Mouse (Mus musculus) midbrain, embryonic 11.5 days (tissue): Measurements from ENCODE around the gene 4930564D02Rik. TPM values are rescaled to one million over a fixed set of nuclear protein-coding genes. Genes with fewer than 3 reads are reported as not detected.

Source experiments
- ATAC-seq: fragments of 200-750 bp; cut with Nextera tagmentation; 2 replicates; pipeline ENCODE4 v1.8.0; 2017; ENCODE audit warnings: moderate TSS enrichment, moderate library complexity; ENCODE audit not compliant: low FRiP score
- DNase-seq: peaks from one replicate; pipeline ENCODE4 v3.0.0; 2015; ENCODE audit warnings: low spot score; ENCODE audit errors: missing footprints
- H3K27ac ChIP-seq: fragments of 300-500 bp; sonication (generic); 2 replicates; pipeline ENCODE4 v1.5.1; 2014; ENCODE audit warnings: low read depth, low read length
- H3K27me3 ChIP-seq: fragments of 300-500 bp; sonication (generic); 2 replicates; pipeline ENCODE4 v1.6.1; 2014; ENCODE audit warnings: mild to moderate bottlenecking, low read length, moderate library complexity, mixed read lengths; ENCODE audit not compliant: control insufficient read depth, insufficient read depth
- H3K36me3 ChIP-seq: fragments of 300-500 bp; sonication (generic); 2 replicates; pipeline ENCODE4 v1.6.1; 2014; ENCODE audit warnings: mild to moderate bottlenecking, low read length, moderate library complexity, mixed read lengths; ENCODE audit not compliant: control insufficient read depth, insufficient read depth
- H3K4me1 ChIP-seq: fragments of 300-500 bp; sonication (generic); 2 replicates; pipeline ENCODE4 v1.6.1; 2014; ENCODE audit warnings: low read length; ENCODE audit not compliant: control insufficient read depth, insufficient read depth
- H3K4me2 ChIP-seq: fragments of 300-500 bp; sonication (generic); 2 replicates; pipeline ENCODE4 v1.6.1; 2014; ENCODE audit warnings: mild to moderate bottlenecking, moderate library complexity
- H3K4me3 ChIP-seq: fragments of 300-500 bp; sonication (generic); 2 replicates; pipeline ENCODE4 v1.5.1; 2014; ENCODE audit warnings: low read depth, low read length
- H3K9ac ChIP-seq: fragments of 300-500 bp; sonication (generic); 2 replicates; pipeline ENCODE4 v1.6.1; 2014; ENCODE audit warnings: low read length
- H3K9me3 ChIP-seq: fragments of 300-500 bp; sonication (generic); 2 replicates; pipeline ENCODE4 v1.6.1; 2016; ENCODE audit warnings: low read length; ENCODE audit not compliant: control insufficient read depth
- WGBS: fragments of 180-500 bp; shearing (Covaris S2); extraction: QIAGEN DNeasy Blood & Tissue Kit; methylation state at CpG from one replicate; pipeline ENCODE4 v1.1.7; 2014; 5-methylcytosine and 5-hydroxymethylcytosine counted together
- polyA plus RNA-seq: library from polyadenylated mRNA; unstranded; fragments of >200 nt; fragmentation: Nextera tagmentation; extraction: Ambion mirVana; gene quantifications from 2 replicates; pipeline ENCODE4 v1.2.1, GENCODE M21; 2014

Gene 4930564D02Rik
- polyA plus RNA-seq, 1 experiment from 2014 or later: not detected

GRCm38 (mm10) chr3:105061991-105062390 is 4.7 kb upstream of the 4930564D02Rik start:
- Histone ChIP-seq H3K9ac (no peak overlapping the region), H3K9me3 (no peaks in the 10 kb centered on the region), H3K4me1 (peaks cover 3% of the 10 kb centered on the region; the same call in 1 of the 2 replicates), H3K36me3 (no peaks in the 10 kb centered on the region), H3K4me3 (no peak overlapping the region), H3K4me2 (no peak overlapping the region), H3K27me3 (no peaks in the 10 kb centered on the region; the same call in 1 of the 2 replicates), H3K27ac (no peak overlapping the region)
- peak; percentile 65 for DNase-seq
- no peak for ATAC-seq
- WGBS: 52% methylated on average over 1 of the region's 1 CpGs

GRCm38 (mm10) chr3:105062676-105063075 is 4.0 kb upstream of the 4930564D02Rik start:
- H3K4me3 ChIP-seq: no peak overlapping the region
- WGBS: 85% methylated on average over 9 of the region's 9 CpGs
- ATAC-seq (no peak), DNase-seq (peak; percentile 56)
- no peak overlapping the region for H3K4me2 ChIP-seq
- peaks cover 3% of the 10 kb centered on the region; the same call in 1 of the 2 replicates for H3K4me1 ChIP-seq
- H3K27me3 ChIP-seq: no peaks in the 10 kb centered on the region; the same call in 1 of the 2 replicates
- no peaks in the 10 kb centered on the region for H3K9me3 ChIP-seq
- no peak overlapping the region for H3K27ac ChIP-seq
- no peaks in the 10 kb centered on the region for H3K36me3 ChIP-seq
- no peak overlapping the region for H3K9ac ChIP-seq

- H3K9ac ChIP-seq: no peak overlapping the region
- H3K36me3 ChIP-seq: no peaks in the 10 kb centered on the region
- H3K4me3 ChIP-seq: no peak overlapping the region
- H3K4me1 ChIP-seq: no peaks in the 10 kb centered on the region
- no peaks in the 10 kb centered on the region for H3K9me3 ChIP-seq
- ATAC-seq: no peak
- WGBS: 76% methylated on average over 8 of the region's 8 CpGs
- no peak overlapping the region for H3K27ac ChIP-seq
- DNase-seq: peak; percentile 78
- no peaks in the 10 kb centered on the region for H3K27me3 ChIP-seq
- no peak overlapping the region for H3K4me2 ChIP-seq
These were observed 3.9 kb downstream of the 4930564D02Rik start for GRCm38 (mm10) chr3:105070553-105070952.

GRCm38 (mm10) chr3:105071251-105071650 is 4.6 kb downstream of the 4930564D02Rik start:
- Histone ChIP-seq H3K9ac (no peak overlapping the region), H3K27ac (no peak overlapping the region), H3K27me3 (no peaks in the 10 kb centered on the region), H3K4me1 (no peaks in the 10 kb centered on the region), H3K4me3 (no peak overlapping the region), H3K4me2 (no peak overlapping the region), H3K9me3 (no peaks in the 10 kb centered on the region), H3K36me3 (no peaks in the 10 kb centered on the region)
- DNase-seq: peak; percentile 41
- 90% methylated on average over 5 of the region's 5 CpGs for WGBS
- no peak for ATAC-seq

- no peaks in the 10 kb centered on the region for H3K4me1 ChIP-seq
- no peak overlapping the region for H3K27ac ChIP-seq
- H3K36me3 ChIP-seq: no peaks in the 10 kb centered on the region
- H3K27me3 ChIP-seq: no peaks in the 10 kb centered on the region
- ATAC-seq (no peak), DNase-seq (peak; percentile 8)
- no peak overlapping the region for H3K9ac ChIP-seq
- H3K4me2 ChIP-seq: no peak overlapping the region
- no peak overlapping the region for H3K4me3 ChIP-seq
- no peaks in the 10 kb centered on the region for H3K9me3 ChIP-seq
- 92% methylated on average over 10 of the region's 10 CpGs for WGBS
These were observed 5.9 kb downstream of the 4930564D02Rik start for GRCm38 (mm10) chr3:105072536-105072935.

GRCm38 (mm10) chr3:105075796-105076195 is 9.2 kb downstream of the 4930564D02Rik start:
- no peaks in the 10 kb centered on the region for H3K27me3 ChIP-seq
- no peak overlapping the region for H3K4me3 ChIP-seq
- no peak overlapping the region for H3K4me2 ChIP-seq

GRCm38 (mm10) chr3:105078231-105078826 is 11.7 kb downstream of the 4930564D02Rik start:
- ATAC-seq (peak; percentile 96), DNase-seq (peak; percentile 94)
- no peak overlapping the region for H3K27ac ChIP-seq
- WGBS: 16% methylated on average over 7 of the region's 7 CpGs
- H3K4me1 ChIP-seq: no peaks in the 10 kb centered on the region
- H3K9ac ChIP-seq: no peak overlapping the region
- no peaks in the 10 kb centered on the region for H3K9me3 ChIP-seq
- H3K4me2 ChIP-seq: no peak overlapping the region
- H3K4me3 ChIP-seq: no peak overlapping the region
- no peaks in the 10 kb centered on the region for H3K36me3 ChIP-seq
- no peaks in the 10 kb centered on the region for H3K27me3 ChIP-seq

More at GRCm38 (mm10) chr3:105075796-105076195, 9.2 kb downstream of the 4930564D02Rik start:
- no peaks in the 10 kb centered on the region for H3K36me3 ChIP-seq
- ATAC-seq: no peak
- no peaks in the 10 kb centered on the region for H3K4me1 ChIP-seq
- no peak overlapping the region for H3K9ac ChIP-seq
- H3K9me3 ChIP-seq: no peaks in the 10 kb centered on the region
- no peak overlapping the region for H3K27ac ChIP-seq
- WGBS: 96% methylated on average over 5 of the region's 5 CpGs
- peak; percentile 69 for DNase-seq

GRCm38 (mm10) chr3:105087344-105087743 is 20.7 kb downstream of the 4930564D02Rik start:
- ATAC-seq: no peak
- 90% methylated on average over 3 of the region's 3 CpGs for WGBS

GRCm38 (mm10) chr3:105088638-105089037 is 22.0 kb downstream of the 4930564D02Rik start:
- H3K4me1 ChIP-seq: no peaks in the 10 kb centered on the region
- H3K4me3 ChIP-seq: no peak overlapping the region
- WGBS: 76% methylated on average over 2 of the region's 2 CpGs
- no peaks in the 10 kb centered on the region for H3K36me3 ChIP-seq
- H3K27me3 ChIP-seq: no peaks in the 10 kb centered on the region; the same call in 1 of the 2 replicates
- DNase-seq (peak; percentile 64), ATAC-seq (no peak)
- H3K9ac ChIP-seq: no peak overlapping the region
- no peak overlapping the region for H3K27ac ChIP-seq
- H3K4me2 ChIP-seq: no peak overlapping the region
- no peaks in the 10 kb centered on the region for H3K9me3 ChIP-seq

More at GRCm38 (mm10) chr3:105087344-105087743, 20.7 kb downstream of the 4930564D02Rik start:
- no peaks in the 10 kb centered on the region for H3K36me3 ChIP-seq
- no peak overlapping the region for H3K4me3 ChIP-seq
- H3K27me3 ChIP-seq: no peaks in the 10 kb centered on the region; the same call in 1 of the 2 replicates
- DNase-seq: peak; percentile 10
- H3K4me1 ChIP-seq: no peaks in the 10 kb centered on the region
- H3K9ac ChIP-seq: no peak overlapping the region
- no peaks in the 10 kb centered on the region for H3K9me3 ChIP-seq
- no peak overlapping the region for H3K4me2 ChIP-seq
- H3K27ac ChIP-seq: no peak overlapping the region
